Comparison of ENCODE assay signal across 15 mouse cellular contexts in the genomic region with DNA sequence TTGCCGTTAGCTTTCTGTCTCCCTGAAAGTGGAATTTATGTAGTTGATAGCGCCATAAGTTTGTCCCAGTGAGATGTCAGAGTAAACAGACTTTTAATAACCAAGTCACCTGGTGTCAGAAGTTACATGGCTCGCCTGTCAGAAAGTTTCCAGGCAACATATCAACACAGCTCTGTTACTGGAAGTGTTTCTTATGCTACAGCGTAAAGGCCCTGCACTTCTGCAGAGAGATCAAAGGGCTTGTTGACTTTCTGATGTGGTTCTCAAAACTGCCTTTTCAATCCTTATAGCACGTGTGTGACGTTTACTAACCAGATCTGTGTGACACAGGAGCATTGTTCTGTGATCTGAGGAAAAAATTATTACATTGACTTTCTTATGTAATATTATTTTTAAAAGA.
A peak's percentile ranks its signal among the peaks of the same experiment; 100 is the strongest.
DNase-seq lines count a peak whose midpoint lies in the region.
"Had no signal": no experiment of that assay in that cellular context is flagged by ENCODE, and none has a peak within 500 bp of the region (broad histone marks: within the 10 kb centered on the region; RNA-seq: fewer than 3 reads in every experiment).

No protein-coding gene starts in this region.

- intact Hi-C loops in heart, postnatal 25 days (cut with DNase I) = loop anchor here (5.0 kb wide), 1 partner anchor 132 kb away; no protein-coding TSS in a partner anchor

- DNase-seq in heart, adult 11 months = peak; percentile 64
- DNase-seq in heart, postnatal 25 days (ENCODE audit: low spot score) = no peak
- peak; percentile 14 to 26 for DNase-seq in spleen, postnatal 36 days (ENCODE audit: low spot score in 2 of 2)
- DNase-seq in spleen, adult 18-20 months = no peak
- peak; percentile 16 to 29 for DNase-seq in natural killer cell, adult 2 months (ENCODE audit: low spot score in 2 of 2)
- peak; percentile 26 to 45 for DNase-seq in thymus, postnatal 36 days
- DNase-seq in embryo, embryonic 10 days (ENCODE audit: low spot score) = no peak
- DNase-seq in retina, embryonic 14.5 days (ENCODE audit: low spot score) = no peak
- DNase-seq: adrenal gland, adult 2 months; cerebellum, adult 9-10 months; embryo, embryonic 11 days; gastrocnemius, postnatal 36 days; kidney, postnatal 4 days; layer of hippocampus, adult 9-11 months; right cerebral cortex, adult 18-20 months had no signal

Comparison
In these comparisons a context has a peak if more than half of its experiments do, and no peak if none do; other contexts are left out.
1. DNase-seq: peak in heart, adult 11 months (single experiment), spleen, postnatal 36 days (2 of 2), natural killer cell, adult 2 months (2 of 2) and thymus, postnatal 36 days (2 of 2); none in heart, postnatal 25 days (single experiment), spleen, adult 18-20 months (0 of 2), embryo, embryonic 10 days (single experiment) and retina, embryonic 14.5 days (single experiment).